Mouse (Mus musculus) embryonic facial prominence, embryonic 14.5 days (tissue): ENCODE data around the gene Eif3k. TPM values are rescaled to one million over a fixed set of nuclear protein-coding genes. Genes with fewer than 3 reads are reported as not detected.
A peak's percentile ranks its signal among the peaks of the same experiment; 100 is the strongest.

Experiments used
- ATAC-seq: fragments of 200-750 bp; cut with Nextera tagmentation; 2 replicates; pipeline ENCODE4 v1.8.0; 2017; ENCODE audit warnings: low read depth, moderate number of reproducible peaks, moderate TSS enrichment
- DNase-seq: peaks from one replicate; pipeline ENCODE4 v3.0.0-alpha.2; 2015; ENCODE audit warnings: low spot score
- H3K27ac ChIP-seq: fragments of 300-500 bp; sonication (generic); replicated peaks from 2 replicates; pipeline ENCODE4 v1.5.1; 2014; ENCODE audit warnings: low read depth, mild to moderate bottlenecking, low read length, moderate library complexity
- H3K27me3 ChIP-seq: fragments of 300-500 bp; sonication (generic); replicated peaks from 2 replicates; pipeline ENCODE4 v1.6.1; 2014; ENCODE audit warnings: low read length; ENCODE audit not compliant: control insufficient read depth, insufficient read depth
- H3K36me3 ChIP-seq: fragments of 300-500 bp; sonication (generic); 2 replicates; pipeline ENCODE4 v1.6.1; 2014; ENCODE audit warnings: low read length, mixed read lengths; ENCODE audit not compliant: control insufficient read depth, insufficient read depth
- H3K4me1 ChIP-seq: fragments of 300-500 bp; sonication (generic); 2 replicates; pipeline ENCODE4 v1.6.1; 2014; ENCODE audit warnings: antibody characterized with exemption, low read length; ENCODE audit not compliant: control insufficient read depth, insufficient read depth
- H3K4me2 ChIP-seq: fragments of 300-500 bp; sonication (generic); 2 replicates; pipeline ENCODE4 v1.6.1; 2014; ENCODE audit warnings: low read depth, mild to moderate bottlenecking, low read length, moderate library complexity, mixed read lengths
- H3K4me3 ChIP-seq: fragments of 300-500 bp; sonication (generic); 2 replicates; pipeline ENCODE4 v1.5.1; 2014; ENCODE audit warnings: low read depth, mild to moderate bottlenecking, low read length
- H3K9ac ChIP-seq: fragments of 300-500 bp; sonication (generic); 2 replicates; pipeline ENCODE4 v1.6.1; 2014; ENCODE audit warnings: low read depth, mild to moderate bottlenecking, low read length, moderate library complexity, mixed read lengths
- H3K9me3 ChIP-seq: fragments of 300-500 bp; sonication (generic); 2 replicates; pipeline ENCODE4 v1.6.1; 2016; ENCODE audit warnings: low read length; ENCODE audit not compliant: control insufficient read depth
- WGBS: fragments of 180-500 bp; shearing (Covaris S2); extraction: QIAGEN DNeasy Blood & Tissue Kit; methylation state at CpG from one replicate; pipeline ENCODE4 v1.1.7; 2014; 5-methylcytosine and 5-hydroxymethylcytosine counted together
- polyA plus RNA-seq: library from polyadenylated mRNA; unstranded; fragments of >200 nt; fragmentation: Nextera tagmentation; extraction: Ambion mirVana; gene quantifications from 2 replicates; pipeline ENCODE4 v1.2.1, GENCODE M21; 2014

Eif3k gene
- polyA plus RNA-seq, 1 experiment from 2014 or later, result 403 TPM

GRCm38 (mm10) chr7:28931032-28931694 is 50.5 kb downstream of the Eif3k start:
- 79% methylated on average over 7 of the region's 7 CpGs for WGBS
- Histone ChIP-seq H3K4me2 (no peak overlapping the region), H3K9ac (no peak overlapping the region), H3K9me3 (no peaks in the 10 kb centered on the region), H3K4me3 (no peak overlapping the region), H3K27ac (peak overlapping the region; percentile 48), H3K36me3 (0 out of 2 replicates have a peak, but pooled peaks cover 5% of the 10 kb centered on the region), H3K4me1 (peaks cover 29% of the 10 kb centered on the region), H3K27me3 (no peaks in the 10 kb centered on the region)
- no peak; the same call in 1 of the 2 replicates for ATAC-seq
- DNase-seq, result no peak

GRCm38 (mm10) chr7:28930320-28931031 is 51.2 kb downstream of the Eif3k start:
- ATAC-seq (no peak), DNase-seq (no peak)
- H3K9me3 ChIP-seq, result no peaks in the 10 kb centered on the region
- H3K4me2 ChIP-seq, result no peak overlapping the region
- WGBS, result 55% methylated on average over 5 of the region's 5 CpGs
- no peak overlapping the region for H3K4me3 ChIP-seq
- H3K27me3 ChIP-seq, result no peaks in the 10 kb centered on the region
- peak overlapping the region; percentile 11; the same call in 1 of the 2 replicates for H3K9ac ChIP-seq
- H3K4me1 ChIP-seq, result peaks cover 35% of the 10 kb centered on the region
- H3K36me3 ChIP-seq, result no peaks in the 10 kb centered on the region
- peak overlapping the region; percentile 48 for H3K27ac ChIP-seq

GRCm38 (mm10) chr7:28929381-28929780 is 52.3 kb downstream of the Eif3k start:
- no peak overlapping the region for H3K9ac ChIP-seq
- no peak overlapping the region for H3K4me3 ChIP-seq
- H3K4me1 ChIP-seq, result peaks cover 46% of the 10 kb centered on the region
- WGBS, result 33% methylated on average over 3 of the region's 3 CpGs
- no peaks in the 10 kb centered on the region for H3K27me3 ChIP-seq
- DNase-seq (no peak), ATAC-seq (no peak)
- H3K9me3 ChIP-seq, result no peaks in the 10 kb centered on the region
- H3K36me3 ChIP-seq, result no peaks in the 10 kb centered on the region
- H3K4me2 ChIP-seq, result no peak overlapping the region
- H3K27ac ChIP-seq, result no peak overlapping the region

- H3K4me1 ChIP-seq, result peaks cover 53% of the 10 kb centered on the region
- H3K27me3 ChIP-seq, result no peaks in the 10 kb centered on the region
- no peak overlapping the region for H3K4me2 ChIP-seq
- no peak overlapping the region for H3K4me3 ChIP-seq
- DNase-seq (no peak), ATAC-seq (no peak)
- peaks cover 2% of the 10 kb centered on the region; the same call in 1 of the 2 replicates for H3K36me3 ChIP-seq
- H3K27ac ChIP-seq, result peak overlapping the region; percentile 46
- 71% methylated on average over 2 of the region's 2 CpGs for WGBS
- no peak overlapping the region for H3K9ac ChIP-seq
- H3K9me3 ChIP-seq, result no peaks in the 10 kb centered on the region
These were observed 55.5 kb downstream of the Eif3k start for GRCm38 (mm10) chr7:28926172-28926571.

- Histone ChIP-seq H3K9ac (peak overlapping the region; percentile 35), H3K27me3 (no peaks in the 10 kb centered on the region), H3K4me3 (no peak overlapping the region), H3K36me3 (peaks cover 4% of the 10 kb centered on the region; the same call in 1 of the 2 replicates), H3K27ac (peak overlapping the region; percentile 81), H3K4me2 (no peak overlapping the region), H3K9me3 (no peaks in the 10 kb centered on the region), H3K4me1 (peaks cover 51% of the 10 kb centered on the region)
- DNase-seq (peak; percentile 82), ATAC-seq (peak; percentile 72)
- 21% methylated on average over 9 of the region's 9 CpGs for WGBS
These were observed 56.3 kb downstream of the Eif3k start for GRCm38 (mm10) chr7:28925317-28925716.

- WGBS, result 68% methylated on average over 3 of the region's 3 CpGs
These were observed 56.9 kb downstream of the Eif3k start for GRCm38 (mm10) chr7:28924802-28925201.

GRCm38 (mm10) chr7:28923865-28924291 is 57.8 kb downstream of the Eif3k start:
- DNase-seq (peak; percentile 75), ATAC-seq (no peak; the same call in 1 of the 2 replicates)
- Histone ChIP-seq H3K36me3 (peaks cover 7% of the 10 kb centered on the region), H3K4me3 (no peak overlapping the region), H3K4me2 (peak overlapping the region; percentile 8; the same call in 1 of the 2 replicates), H3K9ac (no peak overlapping the region), H3K9me3 (no peaks in the 10 kb centered on the region), H3K27me3 (no peaks in the 10 kb centered on the region), H3K27ac (peak overlapping the region; percentile 81), H3K4me1 (peaks cover 52% of the 10 kb centered on the region)
- 11% methylated on average over 4 of the region's 4 CpGs for WGBS

More at GRCm38 (mm10) chr7:28924802-28925201, 56.9 kb downstream of the Eif3k start:
- DNase-seq (no peak), ATAC-seq (no peak)
- Histone ChIP-seq H3K9ac (peak overlapping the region; percentile 35), H3K27ac (peak overlapping the region; percentile 81), H3K9me3 (no peaks in the 10 kb centered on the region), H3K4me2 (no peak overlapping the region), H3K4me1 (peaks cover 51% of the 10 kb centered on the region), H3K27me3 (no peaks in the 10 kb centered on the region), H3K4me3 (no peak overlapping the region), H3K36me3 (peaks cover 4% of the 10 kb centered on the region; the same call in 1 of the 2 replicates)

GRCm38 (mm10) chr7:28922606-28923005 is 59.1 kb downstream of the Eif3k start:
- no peak overlapping the region for H3K4me3 ChIP-seq
- H3K36me3 ChIP-seq, result peaks cover 18% of the 10 kb centered on the region
- H3K4me2 ChIP-seq, result no peak overlapping the region
- DNase-seq, result no peak
- H3K27ac ChIP-seq, result peak overlapping the region; percentile 46; the same call in 1 of the 2 replicates
- no peaks in the 10 kb centered on the region for H3K9me3 ChIP-seq
- peaks cover 62% of the 10 kb centered on the region for H3K4me1 ChIP-seq
- WGBS, result 57% methylated on average over 4 of the region's 4 CpGs
- ATAC-seq, result no peak
- no peak overlapping the region for H3K9ac ChIP-seq
- H3K27me3 ChIP-seq, result no peaks in the 10 kb centered on the region
